Mouse (Mus musculus): ENCODE results near the gene Vmn1r183. TPM values are rescaled to one million over a fixed set of nuclear protein-coding genes. Genes with fewer than 3 reads are reported as not detected.

Vmn1r183 gene
- polyA plus RNA-seq, 1 experiment from 2014 or later = not detected

DNA sequence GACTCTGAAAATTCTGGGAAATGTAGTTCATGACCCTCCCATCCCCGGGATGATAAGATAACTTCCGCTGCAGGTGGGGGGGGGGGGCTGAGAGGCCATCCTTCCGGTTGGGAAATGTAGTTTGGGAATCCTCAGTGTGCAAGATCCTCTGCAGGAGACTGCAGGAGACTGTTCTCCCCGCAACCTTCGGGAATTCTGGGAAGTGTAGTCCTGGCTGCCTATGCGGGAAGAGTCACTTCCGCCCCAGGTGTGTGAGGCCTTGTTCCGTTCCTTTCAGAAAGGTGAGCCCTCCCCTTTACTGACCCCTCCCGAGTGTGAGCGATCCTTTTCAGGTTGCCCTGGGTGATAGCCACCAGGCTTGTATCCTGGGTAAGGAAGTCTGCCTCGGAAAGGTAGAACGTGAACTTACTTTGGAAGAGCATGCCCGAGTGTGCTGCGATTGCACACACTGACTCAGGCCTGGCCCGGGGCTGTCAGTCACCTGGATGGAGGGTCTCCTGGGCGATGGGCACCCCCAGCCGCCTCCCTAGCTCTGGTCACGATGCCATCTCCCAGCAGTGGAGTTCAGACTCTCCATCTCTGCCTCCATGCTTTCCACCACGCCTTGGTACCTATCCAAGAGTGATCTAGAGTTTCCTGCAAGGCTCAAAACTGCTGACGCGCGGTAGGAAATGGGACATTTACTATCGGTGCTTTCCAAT, 59.3 kb downstream of the Vmn1r183 start, which contains the start of gene Zfp112:
Gene Zfp112, plus strand, starts transcription at position 159 of the 701 bp plus-strand sequence.
- peak within 1 kb of the TSS; percentile 88 for H3K9ac ChIP-seq (replicated peaks)
- peak within 1 kb of the TSS; percentile 74 for H3K4me3 ChIP-seq (replicated peaks)
- peaks cover 14% of the 10 kb centered on the region; the same call in 1 of the 2 replicates for H3K9me3 ChIP-seq (replicated peaks)
- WGBS = 3% methylated on average over 23 of the region's 23 CpGs
- no peaks in the 10 kb centered on the region for H3K27me3 ChIP-seq (replicated peaks)
- peak within 1 kb of the TSS; percentile 80 for H3K27ac ChIP-seq (replicated peaks)
- peak; percentile 97 for ATAC-seq (ENCODE audit: low FRiP score)
- peaks cover 6% of the 10 kb centered on the region for H3K4me1 ChIP-seq
- peak within 1 kb of the TSS; percentile 82 for H3K4me2 ChIP-seq
- peaks cover 19% of the 10 kb centered on the region for H3K36me3 ChIP-seq

DNA sequence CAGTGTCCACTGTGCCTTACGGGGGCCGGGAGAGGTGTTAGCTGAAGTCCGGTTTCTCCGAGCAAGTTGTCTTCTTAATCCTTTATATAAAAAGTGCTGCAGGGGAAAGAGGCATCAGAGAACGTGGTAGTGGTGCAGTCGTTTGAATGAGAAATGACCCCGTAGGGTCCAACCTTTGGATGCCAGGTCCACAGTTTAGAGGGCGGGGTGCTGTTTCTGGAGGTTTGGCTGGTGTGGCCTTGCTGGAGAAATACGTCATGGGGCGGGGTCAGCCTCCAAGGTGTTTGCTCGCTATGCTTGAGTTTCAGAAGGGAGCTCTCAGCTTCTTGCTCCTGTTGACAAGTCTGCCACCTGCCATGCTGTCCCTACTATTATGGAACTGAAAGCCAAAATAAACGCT, 59.9 kb downstream of the Vmn1r183 start:
- Histone ChIP-seq H3K4me3 (replicated peaks) (peak overlapping the region; percentile 74), H3K9me3 (replicated peaks) (peaks cover 9% of the 10 kb centered on the region; the same call in 1 of the 2 replicates), H3K27ac (replicated peaks) (peak overlapping the region; percentile 80), H3K27me3 (replicated peaks) (no peaks in the 10 kb centered on the region), H3K36me3 (peaks cover 12% of the 10 kb centered on the region), H3K4me2 (peak overlapping the region; percentile 82), H3K4me1 (peaks cover 6% of the 10 kb centered on the region), H3K9ac (replicated peaks) (peak overlapping the region; percentile 88)
- peak; percentile 12; the same call in 1 of the 2 replicates for ATAC-seq (ENCODE audit: low FRiP score)
- WGBS = 14% methylated on average over 12 of the region's 12 CpGs

Other genes starting within 250 kb of the Vmn1r183 start
- gene Vmn1r175, start 242.6 kb upstream of the Vmn1r183 start, polyA plus RNA-seq (2015; fragmentation: Nextera tagmentation; extraction: Ambion mirVana) = not detected in 2 replicates
- not detected in 2 replicates for gene Vmn1r176, start 215.9 kb upstream of the Vmn1r183 start, polyA plus RNA-seq (2015; fragmentation: Nextera tagmentation; extraction: Ambion mirVana)
- gene Vmn1r177, start 186.8 kb upstream of the Vmn1r183 start, polyA plus RNA-seq (2015; fragmentation: Nextera tagmentation; extraction: Ambion mirVana) = not detected in 2 replicates
- gene Vmn1r178, start 161.2 kb upstream of the Vmn1r183 start, polyA plus RNA-seq (2015; fragmentation: Nextera tagmentation; extraction: Ambion mirVana) = not detected in 2 replicates
- not detected in 2 replicates for gene Vmn1r179, start 126.3 kb upstream of the Vmn1r183 start, polyA plus RNA-seq (2015; fragmentation: Nextera tagmentation; extraction: Ambion mirVana)
- not detected in 2 replicates for gene Vmn1r180, start 102.6 kb upstream of the Vmn1r183 start, polyA plus RNA-seq (2015; fragmentation: Nextera tagmentation; extraction: Ambion mirVana)
- not detected in 2 replicates for gene Vmn1r181, start 78.6 kb upstream of the Vmn1r183 start, polyA plus RNA-seq (2015; fragmentation: Nextera tagmentation; extraction: Ambion mirVana)
- not detected in 2 replicates for gene V1rd19, start 51.6 kb upstream of the Vmn1r183 start, polyA plus RNA-seq (2015; fragmentation: Nextera tagmentation; extraction: Ambion mirVana)
- 31.6 and 33.4 TPM in 2 replicates for gene Zfp180, start 28.7 kb downstream of the Vmn1r183 start, polyA plus RNA-seq (2015; fragmentation: Nextera tagmentation; extraction: Ambion mirVana)
- 10.4 and 12.2 TPM in 2 replicates for gene Zfp112, start 59.1 kb downstream of the Vmn1r183 start, polyA plus RNA-seq (2015; fragmentation: Nextera tagmentation; extraction: Ambion mirVana)
- gene Zfp235, start 80.9 kb downstream of the Vmn1r183 start, polyA plus RNA-seq (2015; fragmentation: Nextera tagmentation; extraction: Ambion mirVana) = 24.4 and 24.7 TPM in 2 replicates
- 5.3 and 6.2 TPM in 2 replicates for gene Zfp114, start 121.8 kb downstream of the Vmn1r183 start, polyA plus RNA-seq (2015; fragmentation: Nextera tagmentation; extraction: Ambion mirVana)
- gene Zfp111, start 158.2 kb downstream of the Vmn1r183 start, polyA plus RNA-seq (2015; fragmentation: Nextera tagmentation; extraction: Ambion mirVana) = 5.1 and 5.9 TPM in 2 replicates
- 4.4 and 4.5 TPM in 2 replicates for gene Zfp109, start 184.3 kb downstream of the Vmn1r183 start, polyA plus RNA-seq (2015; fragmentation: Nextera tagmentation; extraction: Ambion mirVana)
- gene Zfp108, start 201.5 kb downstream of the Vmn1r183 start, polyA plus RNA-seq (2015; fragmentation: Nextera tagmentation; extraction: Ambion mirVana) = 6.0 and 6.9 TPM in 2 replicates
- gene Zfp93, start 217.2 kb downstream of the Vmn1r183 start, polyA plus RNA-seq (2015; fragmentation: Nextera tagmentation; extraction: Ambion mirVana) = 6.3 and 8.8 TPM in 2 replicates
- gene Zfp61, start 248.0 kb downstream of the Vmn1r183 start, polyA plus RNA-seq (2015; fragmentation: Nextera tagmentation; extraction: Ambion mirVana) = 42.0 and 44.7 TPM in 2 replicates

Measured in neural tube, embryonic 15.5 days (tissue).